Mouse (Mus musculus) CH12.LX (cell line): ENCODE results near the gene Trim30a.

Source experiments
- CHD2 ChIP-seq: IDR thresholded peaks from 2 replicates; pipeline ENCODE4 v1.6.1; 2011; ENCODE audit warnings: low read length, improper control_type of control experiment
- CTCF ChIP-seq, 2 experiments: IDR thresholded peaks in 1 of 2; conservative IDR thresholded peaks in 1 of 2; 2 replicates each; pipeline ENCODE4 v1.5.1; 2011 to 2012; ENCODE audit warnings: low read depth in 2 of 2, low read length in 2 of 2, improper control_type of control experiment in 1 of 2, inconsistent platforms in 1 of 2, mild to moderate bottlenecking in 1 of 2, moderate library complexity in 1 of 2
- EP300 ChIP-seq: IDR thresholded peaks from 2 replicates; pipeline ENCODE4 v1.6.1; 2011; ENCODE audit warnings: low read length, improper control_type of control experiment
- HCFC1 ChIP-seq: IDR thresholded peaks from 2 replicates; pipeline ENCODE4 v1.6.1; 2012; ENCODE audit warnings: low read depth, mild to moderate bottlenecking, inconsistent platforms, low read length, improper control_type of control experiment
- JUN ChIP-seq: IDR thresholded peaks from 2 replicates; pipeline ENCODE4 v1.6.1; 2011; ENCODE audit warnings: low read depth, mild to moderate bottlenecking, low read length, improper control_type of control experiment, moderate library complexity; ENCODE audit not compliant: insufficient read depth
- JUND ChIP-seq: conservative IDR thresholded peaks from 2 replicates; pipeline ENCODE4 v1.6.1; 2011; ENCODE audit warnings: low read depth, low read length, improper control_type of control experiment
- MEF2A ChIP-seq: IDR thresholded peaks from 2 replicates; pipeline ENCODE4 v1.6.1; 2014; ENCODE audit warnings: low read depth, mild to moderate bottlenecking, inconsistent platforms, low read length, improper control_type of control experiment, borderline replicate concordance
- NELFE ChIP-seq: IDR thresholded peaks from 2 replicates; pipeline ENCODE4 v1.6.1; 2011; ENCODE audit warnings: low read depth, low read length, improper control_type of control experiment
- POLR2A ChIP-seq: IDR thresholded peaks from 2 replicates; pipeline ENCODE4 v1.6.1; 2011; ENCODE audit warnings: low read depth, mild to moderate bottlenecking, improper control_type of control experiment, low read length
- POLR2AphosphoS2 ChIP-seq: IDR thresholded peaks from 2 replicates; pipeline ENCODE4 v1.6.1; 2011; ENCODE audit warnings: low read depth, low read length, improper control_type of control experiment
- ZMIZ1 ChIP-seq: IDR thresholded peaks from 2 replicates; pipeline ENCODE4 v1.6.1; 2012; ENCODE audit warnings: low read depth, mild to moderate bottlenecking, inconsistent platforms, low read length, improper control_type of control experiment
- ZNF384 ChIP-seq: IDR thresholded peaks from 2 replicates; pipeline ENCODE4 v1.6.1; 2012; ENCODE audit warnings: low read depth, low read length, improper control_type of control experiment, inconsistent platforms

- TF ChIP-seq POLR2A, result no peak
- no peak for TF ChIP-seq CHD2
- no peak for TF ChIP-seq CTCF (conservative IDR thresholded peaks at IDR 0.05 in 1 of 2, IDR thresholded peaks at IDR 0.05 in 1 of 2; ENCODE audit: low read depth in 2 of 2, low read length in 2 of 2)
- no peak for TF ChIP-seq HCFC1
- TF ChIP-seq ZMIZ1, result no peak
- TF ChIP-seq ZNF384, result peak; percentile 87
- TF ChIP-seq MEF2A, result no peak
- TF ChIP-seq JUN, result no peak
- peak; percentile 10; the same call in 1 of the 2 replicates for TF ChIP-seq EP300
- no peak for TF ChIP-seq JUND
- no peak for TF ChIP-seq POLR2AphosphoS2
- TF ChIP-seq NELFE, result no peak
Observed at GRCm38 (mm10) chr7:104398492-104398891, 66.5 kb downstream of the Trim30a start.
